Mouse (Mus musculus): Measurements from ENCODE around the gene Setd7. TPM values are rescaled to one million over a fixed set of nuclear protein-coding genes. Genes with fewer than 3 reads are reported as not detected.

The Setd7 gene
- total and polyA plus RNA-seq, 3 experiments = 11.3 to 37.9 (median 15.3) TPM

DNA sequence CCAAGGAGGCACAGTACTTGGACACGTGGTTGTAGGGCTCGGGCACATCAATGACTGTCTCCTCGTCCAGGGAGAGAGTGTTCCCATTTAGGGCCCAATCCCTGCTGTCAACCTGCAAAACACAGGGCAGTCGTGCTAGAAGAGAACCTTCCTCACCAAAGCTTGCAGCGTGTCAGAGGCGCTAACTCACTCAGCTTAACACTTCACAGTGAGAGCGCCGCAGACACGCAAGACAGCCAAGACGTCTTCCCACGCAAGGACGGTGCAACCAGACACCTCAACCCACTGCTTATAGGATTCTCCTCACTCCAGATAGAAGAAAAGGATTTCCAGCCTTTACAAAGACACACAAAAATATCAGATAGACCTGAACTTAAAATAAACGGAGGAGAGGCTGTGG is 33.8 kb downstream of the Setd7 start:
- TF ChIP-seq KAT2A (conservative IDR thresholded peaks at IDR 0.05; ENCODE audit: low read depth, low read length) (no peak), ZNF384 (IDR thresholded peaks at IDR 0.05; ENCODE audit: low read depth, low read length) (no peak), MAX (IDR thresholded peaks at IDR 0.05; ENCODE audit: low read length) (no peak), NELFE (IDR thresholded peaks at IDR 0.05; ENCODE audit: low read depth, low read length) (no peak), TBP (IDR thresholded peaks at IDR 0.05; ENCODE audit: low read depth, low read length) (no peak), E2F4 (IDR thresholded peaks at IDR 0.05; ENCODE audit: borderline replicate concordance, low read depth, low read length) (no peak), ZMIZ1 (IDR thresholded peaks at IDR 0.05; ENCODE audit: low read depth, low read length) (no peak), GABPA (IDR thresholded peaks at IDR 0.05; ENCODE audit: low read depth, low read length) (no peak), POLR2AphosphoS2 (IDR thresholded peaks at IDR 0.05; ENCODE audit: low read length) (no peak), HCFC1 (IDR thresholded peaks at IDR 0.05; ENCODE audit: low read depth, low read length) (no peak), USF1 (IDR thresholded peaks at IDR 0.05; ENCODE audit: low read depth, low read length) (no peak), ZKSCAN1 (IDR thresholded peaks at IDR 0.05; ENCODE audit: low read depth, low read length) (no peak), MYC (IDR thresholded peaks at IDR 0.05; ENCODE audit: low read depth, low read length) (no peak), CHD1 (IDR thresholded peaks at IDR 0.05; ENCODE audit: low read depth, low read length) (no peak), BHLHE40 (IDR thresholded peaks at IDR 0.05; ENCODE audit: borderline replicate concordance, low read depth, low read length) (no peak), RCOR1 (IDR thresholded peaks at IDR 0.05; ENCODE audit: low read depth, low read length) (no peak), ELF1 (IDR thresholded peaks at IDR 0.05; ENCODE audit: low read depth, low read length) (no peak)
- H3K4me1 ChIP-seq (ENCODE audit: control insufficient read depth in 1 of 2, insufficient read depth in 2 of 2, low read length in 2 of 2) = no peaks in the 10 kb centered on the region
- H3K79me2 ChIP-seq (ENCODE audit: control insufficient read depth, insufficient read depth, low read length, poor library complexity) = no peaks in the 10 kb centered on the region
- no peak overlapping the region for H3K4me3 ChIP-seq (ENCODE audit: control insufficient read depth in 1 of 2, insufficient read depth in 1 of 2, low read depth in 2 of 2, low read length in 2 of 2)
- no peak overlapping the region for H3K9ac ChIP-seq (ENCODE audit: control insufficient read depth, low read depth, low read length, poor library complexity, severe bottlenecking)
- peaks cover 0 to 20% of the 10 kb centered on the region in 2 experiments; a peak in 2 of 4 replicates for H3K36me3 ChIP-seq (ENCODE audit: control insufficient read depth in 1 of 2, insufficient read depth in 2 of 2, low read length in 2 of 2)
- H3K27ac ChIP-seq (ENCODE audit: control insufficient read depth, low read depth, low read length) = no peak overlapping the region
- no peaks in the 10 kb centered on the region for H3K27me3 ChIP-seq (ENCODE audit: control insufficient read depth in 1 of 2, insufficient read depth in 2 of 2, low read length in 2 of 2)
- no peak for DNase-seq (ENCODE audit: low read depth, low spot score)
- no peaks in the 10 kb centered on the region for H3K9me3 ChIP-seq (replicated peaks; ENCODE audit: insufficient read depth, low read length)

DNA sequence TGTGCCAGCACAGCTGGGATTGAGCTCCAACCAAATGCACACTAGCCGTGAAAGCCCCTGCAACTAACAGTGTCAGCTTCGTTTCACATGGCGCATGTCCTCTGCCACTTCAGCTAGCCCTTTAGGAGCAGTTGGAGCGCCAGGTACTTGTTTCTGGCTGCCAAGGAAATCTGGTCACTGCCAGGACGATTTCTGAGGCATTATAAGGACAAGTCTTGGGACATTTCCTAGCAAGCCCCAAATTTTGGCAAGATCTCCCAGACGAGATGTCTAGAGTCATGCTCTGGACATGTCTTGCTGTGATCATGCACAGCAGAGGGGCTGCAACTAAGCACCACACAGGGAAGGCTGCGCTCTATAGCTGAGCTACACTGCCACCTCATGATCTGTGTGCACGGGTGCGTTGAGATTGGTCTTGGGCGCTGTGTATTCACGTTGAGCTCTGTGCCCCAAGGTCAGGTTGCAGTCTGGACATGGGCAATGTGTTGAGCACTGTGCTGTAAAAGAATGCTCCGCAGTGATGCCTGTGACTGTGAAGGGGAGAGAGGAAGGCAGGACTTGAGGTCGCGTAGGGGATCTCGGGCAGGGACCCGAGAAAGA is 35.4 kb downstream of the Setd7 start:
- H3K9ac ChIP-seq (ENCODE audit: control insufficient read depth, low read depth, low read length, poor library complexity, severe bottlenecking) = no peak overlapping the region
- no peak overlapping the region for H3K4me3 ChIP-seq (ENCODE audit: control insufficient read depth in 1 of 2, insufficient read depth in 1 of 2, low read depth in 2 of 2, low read length in 2 of 2)
- DNase-seq (ENCODE audit: low read depth, low spot score) = no peak
- TF ChIP-seq MAX (IDR thresholded peaks at IDR 0.05; ENCODE audit: low read length) (no peak), CHD2 (IDR thresholded peaks at IDR 0.05; ENCODE audit: low read length) (no peak), MYC (IDR thresholded peaks at IDR 0.05; ENCODE audit: low read depth, low read length) (no peak), GATA1 (IDR thresholded peaks at IDR 0.05; ENCODE audit: low read depth, low read length) (no peak), MXI1 (IDR thresholded peaks at IDR 0.05; ENCODE audit: low read depth, low read length) (no peak), MAFK (IDR thresholded peaks at IDR 0.05; ENCODE audit: borderline replicate concordance, low read depth, low read length) (no peak), NELFE (IDR thresholded peaks at IDR 0.05; ENCODE audit: low read depth, low read length) (no peak), ZKSCAN1 (IDR thresholded peaks at IDR 0.05; ENCODE audit: low read depth, low read length) (no peak), TBP (IDR thresholded peaks at IDR 0.05; ENCODE audit: low read depth, low read length) (no peak), POLR2A (IDR thresholded peaks at IDR 0.05; ENCODE audit: control insufficient read depth in 1 of 2, insufficient read depth in 1 of 2, low read depth in 1 of 2, low read length in 2 of 2, poor library complexity in 1 of 2) (no peak), RCOR1 (IDR thresholded peaks at IDR 0.05; ENCODE audit: low read depth, low read length) (no peak), BHLHE40 (IDR thresholded peaks at IDR 0.05; ENCODE audit: borderline replicate concordance, low read depth, low read length) (no peak), SMC3 (IDR thresholded peaks at IDR 0.05; ENCODE audit: low read depth, low read length) (no peak), USF1 (IDR thresholded peaks at IDR 0.05; ENCODE audit: low read depth, low read length) (no peak), NRF1 (IDR thresholded peaks at IDR 0.05; ENCODE audit: insufficient read depth, low read depth, low read length, poor library complexity, severe bottlenecking) (no peak), UBTF (IDR thresholded peaks at IDR 0.05; ENCODE audit: borderline replicate concordance, insufficient read depth, low read depth, low read length) (no peak), POLR2AphosphoS5 (IDR thresholded peaks at IDR 0.05; ENCODE audit: borderline replicate concordance, low read depth, low read length) (no peak), KAT2A (conservative IDR thresholded peaks at IDR 0.05; ENCODE audit: low read depth, low read length) (no peak), POLR2AphosphoS2 (IDR thresholded peaks at IDR 0.05; ENCODE audit: low read length) (no peak)
- no peaks in the 10 kb centered on the region for H3K79me2 ChIP-seq (ENCODE audit: control insufficient read depth, insufficient read depth, low read length, poor library complexity)
- H3K9me3 ChIP-seq (replicated peaks; ENCODE audit: insufficient read depth, low read length) = no peaks in the 10 kb centered on the region
- no peak overlapping the region for H3K27ac ChIP-seq (ENCODE audit: control insufficient read depth, low read depth, low read length)
- peaks cover 0 to 20% of the 10 kb centered on the region in 2 experiments; a peak in 2 of 4 replicates for H3K36me3 ChIP-seq (ENCODE audit: control insufficient read depth in 1 of 2, insufficient read depth in 2 of 2, low read length in 2 of 2)
- H3K27me3 ChIP-seq (ENCODE audit: control insufficient read depth in 1 of 2, insufficient read depth in 2 of 2, low read length in 2 of 2) = no peaks in the 10 kb centered on the region
- H3K4me1 ChIP-seq (ENCODE audit: control insufficient read depth in 1 of 2, insufficient read depth in 2 of 2, low read length in 2 of 2) = no peaks in the 10 kb centered on the region
